Mouse (Mus musculus) stomach, embryonic 15.5 days (tissue): Measurements from ENCODE around the gene Psmg4. TPM values are rescaled to one million over a fixed set of nuclear protein-coding genes. Genes with fewer than 3 reads are reported as not detected.

Source experiments
- ATAC-seq: fragments of 200-750 bp; cut with Nextera tagmentation; 2 replicates; pipeline ENCODE4 v1.8.0; 2017; ENCODE audit warnings: low read depth, moderate number of reproducible peaks, moderate TSS enrichment; ENCODE audit not compliant: insufficient read depth, low FRiP score
- H3K27ac ChIP-seq: fragments of 300-500 bp; sonication (generic); 2 replicates; pipeline ENCODE4 v1.5.1; 2015; ENCODE audit warnings: mild to moderate bottlenecking, inconsistent platforms
- H3K27me3 ChIP-seq: fragments of 300-500 bp; sonication (generic); replicated peaks from 2 replicates; pipeline ENCODE4 v1.6.1; 2015; ENCODE audit warnings: inconsistent platforms
- H3K36me3 ChIP-seq: fragments of 300-500 bp; sonication (generic); 2 replicates; pipeline ENCODE4 v1.6.1; 2015; ENCODE audit warnings: inconsistent platforms
- H3K4me1 ChIP-seq: fragments of 300-500 bp; sonication (generic); 2 replicates; pipeline ENCODE4 v1.6.1; 2015; ENCODE audit warnings: inconsistent platforms
- H3K4me2 ChIP-seq: fragments of 300-500 bp; sonication (generic); 2 replicates; pipeline ENCODE4 v1.6.1; 2015; ENCODE audit warnings: mild to moderate bottlenecking, inconsistent platforms
- H3K4me3 ChIP-seq: fragments of 300-500 bp; sonication (generic); replicated peaks from 2 replicates; pipeline ENCODE4 v1.5.1; 2015; ENCODE audit warnings: inconsistent platforms
- H3K9ac ChIP-seq: fragments of 300-500 bp; sonication (generic); 2 replicates; pipeline ENCODE4 v1.6.1; 2015; ENCODE audit warnings: inconsistent platforms
- H3K9me3 ChIP-seq: fragments of 300-500 bp; sonication (generic); 2 replicates; pipeline ENCODE4 v1.6.1; 2016; ENCODE audit warnings: inconsistent platforms
- WGBS: fragments of 180-500 bp; shearing (Covaris S2); methylation state at CpG from one replicate; pipeline ENCODE4 v1.1.7; 2015; 5-methylcytosine and 5-hydroxymethylcytosine counted together
- polyA plus RNA-seq: library from polyadenylated mRNA; unstranded; fragments of >200 nt; fragmentation: Nextera tagmentation; extraction: Ambion mirVana; gene quantifications from 2 replicates; pipeline ENCODE4 v1.2.1, GENCODE M21; 2015

Psmg4 gene
- polyA plus RNA-seq, 1 experiment from 2014 or later = 82.4 TPM

GRCm38 (mm10) chr13:34149463-34150176, 13.1 kb upstream of the Psmg4 start:
- peak overlapping the region; percentile 47 for H3K4me3 ChIP-seq
- H3K27me3 ChIP-seq = no peaks in the 10 kb centered on the region
- H3K4me2 ChIP-seq = peak overlapping the region; percentile 74
- H3K27ac ChIP-seq = peak overlapping the region; percentile 68
- no peaks in the 10 kb centered on the region for H3K36me3 ChIP-seq
- WGBS = 58% methylated on average over 5 of the region's 5 CpGs
- H3K9me3 ChIP-seq = no peaks in the 10 kb centered on the region
- ATAC-seq = no peak
- H3K4me1 ChIP-seq = peaks cover 22% of the 10 kb centered on the region
- 0 out of 2 replicates have a peak overlapping the region, but pooled peaks have one; percentile 36 for H3K9ac ChIP-seq

GRCm38 (mm10) chr13:34150271-34151027, 12.3 kb upstream of the Psmg4 start:
- WGBS = 8% methylated on average over 19 of the region's 19 CpGs
- no peak for ATAC-seq
- Histone ChIP-seq H3K4me1 (peaks cover 23% of the 10 kb centered on the region), H3K4me3 (peak overlapping the region; percentile 11; the same call in 1 of the 2 replicates), H3K27ac (peak overlapping the region; percentile 31; the same call in 1 of the 2 replicates), H3K36me3 (no peaks in the 10 kb centered on the region), H3K4me2 (peak overlapping the region; percentile 45), H3K9me3 (no peaks in the 10 kb centered on the region), H3K9ac (no peak overlapping the region), H3K27me3 (no peaks in the 10 kb centered on the region)

GRCm38 (mm10) chr13:34151425-34151824, 11.3 kb upstream of the Psmg4 start:
- H3K27me3 ChIP-seq = no peaks in the 10 kb centered on the region
- no peak overlapping the region for H3K4me2 ChIP-seq
- H3K4me1 ChIP-seq = peaks cover 23% of the 10 kb centered on the region
- H3K27ac ChIP-seq = no peak overlapping the region
- WGBS = 88% methylated on average over 1 of the region's 1 CpGs
- H3K9ac ChIP-seq = no peak overlapping the region
- H3K9me3 ChIP-seq = no peaks in the 10 kb centered on the region
- ATAC-seq = no peak
- H3K36me3 ChIP-seq = no peaks in the 10 kb centered on the region
- H3K4me3 ChIP-seq = no peak overlapping the region

- H3K4me1 ChIP-seq = peaks cover 23% of the 10 kb centered on the region
- no peaks in the 10 kb centered on the region for H3K36me3 ChIP-seq
- ATAC-seq = no peak
- H3K4me3 ChIP-seq = no peak overlapping the region
- no peaks in the 10 kb centered on the region for H3K27me3 ChIP-seq
- H3K4me2 ChIP-seq = no peak overlapping the region
- no peak overlapping the region for H3K27ac ChIP-seq
- no peak overlapping the region for H3K9ac ChIP-seq
- WGBS = 47% methylated on average over 7 of the region's 7 CpGs
- no peaks in the 10 kb centered on the region for H3K9me3 ChIP-seq
Measured at GRCm38 (mm10) chr13:34152695-34153094, 10.1 kb upstream of the Psmg4 start.

DNA sequence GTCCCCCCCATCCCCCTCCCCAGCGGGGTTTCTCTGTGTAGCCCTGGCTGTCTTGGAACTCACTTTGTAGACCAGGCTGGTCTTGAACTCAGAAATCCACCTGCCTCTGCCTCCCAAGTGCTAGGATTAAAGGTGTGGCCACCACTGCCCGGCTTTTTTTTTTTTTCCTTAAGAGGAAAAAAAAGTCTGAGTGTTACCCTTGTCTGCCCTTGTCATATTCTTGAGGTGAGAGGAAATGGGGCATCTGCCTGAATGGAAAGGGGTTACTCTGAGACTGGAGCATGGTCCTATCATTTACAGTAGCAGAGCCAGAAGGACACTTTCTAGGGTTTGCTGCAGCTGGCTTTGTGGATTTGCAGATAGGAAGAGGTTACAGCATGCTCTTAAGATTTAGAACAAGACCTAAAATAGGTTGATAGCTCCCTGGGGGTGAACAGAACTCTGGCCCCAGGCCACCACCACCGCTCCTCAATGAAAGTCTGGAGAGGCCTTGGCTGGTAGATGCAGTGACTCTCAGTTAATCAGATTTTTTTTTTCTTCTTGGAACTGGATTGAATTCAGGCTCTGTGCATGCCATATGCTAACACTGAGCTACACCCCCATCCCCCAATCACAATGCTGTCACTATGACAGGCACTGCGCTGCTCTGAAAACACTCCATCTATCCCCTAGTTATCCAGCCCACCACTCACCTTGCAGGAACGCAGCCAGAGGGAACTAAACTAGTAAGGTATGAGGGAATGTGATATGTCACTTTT, 9.3 kb upstream of the Psmg4 start:
- H3K27me3 ChIP-seq = no peaks in the 10 kb centered on the region
- no peak overlapping the region for H3K27ac ChIP-seq
- no peak overlapping the region for H3K4me3 ChIP-seq
- peaks cover 23% of the 10 kb centered on the region for H3K4me1 ChIP-seq
- H3K9me3 ChIP-seq = no peaks in the 10 kb centered on the region
- ATAC-seq = no peak
- H3K36me3 ChIP-seq = no peaks in the 10 kb centered on the region
- 74% methylated on average over 4 of the region's 5 CpGs for WGBS
- no peak overlapping the region for H3K9ac ChIP-seq
- H3K4me2 ChIP-seq = no peak overlapping the region

GRCm38 (mm10) chr13:34154217-34154930, 8.4 kb upstream of the Psmg4 start:
- peak overlapping the region; percentile 42 for H3K4me2 ChIP-seq
- WGBS = 41% methylated on average over 13 of the region's 13 CpGs
- no peaks in the 10 kb centered on the region for H3K9me3 ChIP-seq
- H3K4me1 ChIP-seq = peaks cover 15% of the 10 kb centered on the region
- peak; percentile 48 for ATAC-seq
- H3K9ac ChIP-seq = no peak overlapping the region
- no peak overlapping the region for H3K27ac ChIP-seq
- H3K36me3 ChIP-seq = no peaks in the 10 kb centered on the region
- peak overlapping the region; percentile 23; the same call in 1 of the 2 replicates for H3K4me3 ChIP-seq
- no peaks in the 10 kb centered on the region for H3K27me3 ChIP-seq

DNA sequence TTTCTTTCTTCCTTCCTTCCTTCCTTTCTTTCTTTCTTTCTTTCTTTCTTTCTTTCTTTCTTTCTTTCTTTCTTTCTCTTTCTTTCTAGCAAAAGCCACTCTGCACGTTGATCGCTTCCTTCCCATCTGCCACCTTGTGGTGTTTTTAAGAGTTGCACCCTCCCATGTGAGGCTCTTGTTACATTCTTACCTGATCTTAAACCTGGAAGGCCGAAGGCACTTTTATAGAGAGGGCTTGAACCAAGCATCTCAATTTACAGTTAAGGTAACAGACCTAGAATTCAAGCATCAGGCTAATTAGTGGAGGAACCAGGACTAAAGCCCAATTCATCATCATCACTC, 7.9 kb upstream of the Psmg4 start:
- WGBS = 26% methylated on average over 3 of the region's 3 CpGs
- Histone ChIP-seq H3K27me3 (no peaks in the 10 kb centered on the region), H3K4me3 (peak overlapping the region; percentile 23; the same call in 1 of the 2 replicates), H3K4me1 (peaks cover 9% of the 10 kb centered on the region), H3K36me3 (no peaks in the 10 kb centered on the region), H3K9ac (no peak overlapping the region), H3K27ac (no peak overlapping the region), H3K9me3 (no peaks in the 10 kb centered on the region), H3K4me2 (peak overlapping the region; percentile 42)
- ATAC-seq = no peak

DNA sequence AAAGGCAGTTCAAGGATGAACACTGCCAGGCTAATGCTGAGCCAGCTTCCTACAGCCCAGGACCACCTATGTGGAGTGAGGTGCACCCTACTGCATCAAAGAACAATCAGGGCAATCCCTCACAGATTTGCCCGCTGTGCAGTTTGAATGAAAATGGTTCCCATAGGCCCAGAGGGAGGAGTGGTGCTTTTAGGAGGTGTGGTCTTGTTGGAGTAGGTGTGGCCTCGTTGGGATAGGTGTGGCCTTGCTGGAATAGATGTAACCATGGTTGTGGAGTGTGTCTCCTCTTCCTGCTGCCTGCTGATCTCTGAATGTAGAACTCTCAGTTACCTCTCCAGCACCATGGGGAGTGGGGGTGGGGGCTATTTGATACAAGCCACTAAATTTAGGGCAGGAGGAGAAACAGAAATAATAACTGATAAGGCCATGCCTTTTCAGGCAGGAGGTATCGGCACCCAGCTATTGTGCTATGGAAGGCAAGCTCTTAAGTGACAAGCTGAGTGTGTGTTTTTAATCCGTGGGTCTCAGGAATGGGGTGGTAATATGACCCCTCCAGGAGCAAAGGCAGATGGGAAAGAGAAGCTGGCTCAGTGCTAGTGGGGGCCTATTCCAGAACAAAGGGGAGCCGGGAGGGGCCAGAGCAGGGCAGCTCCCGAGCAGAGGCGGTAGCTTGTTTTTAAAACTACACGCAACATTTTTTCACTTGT, 6.5 kb upstream of the Psmg4 start:
- no peaks in the 10 kb centered on the region for H3K36me3 ChIP-seq
- no peaks in the 10 kb centered on the region for H3K9me3 ChIP-seq
- H3K4me2 ChIP-seq = no peak overlapping the region
- peaks cover 6% of the 10 kb centered on the region; the same call in 1 of the 2 replicates for H3K4me1 ChIP-seq
- no peak overlapping the region for H3K27ac ChIP-seq
- ATAC-seq = no peak; the same call in 1 of the 2 replicates
- H3K27me3 ChIP-seq = no peaks in the 10 kb centered on the region
- no peak overlapping the region for H3K9ac ChIP-seq
- no peak overlapping the region for H3K4me3 ChIP-seq
- 56% methylated on average over 8 of the region's 8 CpGs for WGBS

- Histone ChIP-seq H3K9ac (no peak overlapping the region), H3K36me3 (no peaks in the 10 kb centered on the region), H3K4me1 (peaks cover 6% of the 10 kb centered on the region; the same call in 1 of the 2 replicates), H3K9me3 (no peaks in the 10 kb centered on the region), H3K4me3 (no peak overlapping the region), H3K4me2 (no peak overlapping the region), H3K27ac (no peak overlapping the region), H3K27me3 (no peaks in the 10 kb centered on the region)
- no peak for ATAC-seq
- WGBS = 82% methylated on average over 2 of the region's 2 CpGs
Measured at GRCm38 (mm10) chr13:34156840-34157185, 6.0 kb upstream of the Psmg4 start.

DNA sequence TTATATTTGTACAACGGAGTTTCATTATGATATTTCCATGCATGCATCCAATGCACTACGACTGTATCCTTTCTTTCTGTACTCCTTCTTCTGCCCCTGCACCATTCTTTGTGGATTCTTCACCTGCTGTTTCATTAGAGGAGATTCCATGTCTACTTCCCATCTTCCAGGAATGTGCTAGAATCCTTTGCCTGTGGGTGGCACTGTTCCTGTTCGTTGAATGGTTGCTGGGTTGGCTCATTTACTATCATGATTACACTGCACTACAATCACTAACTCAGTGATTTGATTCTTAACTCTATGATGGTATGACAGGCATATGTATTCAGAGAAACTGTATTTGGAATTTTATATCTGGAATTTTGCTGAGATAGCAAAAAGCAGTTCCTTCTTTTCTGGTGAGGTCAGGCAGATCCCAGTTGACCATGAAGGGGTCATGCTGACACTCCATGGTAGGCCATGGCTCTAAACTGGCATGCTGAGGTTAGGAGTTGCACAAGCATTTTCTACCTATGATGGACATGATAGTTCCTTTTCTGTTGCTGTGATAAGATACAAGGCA, 5.1 kb upstream of the Psmg4 start:
- Histone ChIP-seq H3K4me3 (no peak overlapping the region), H3K27ac (no peak overlapping the region), H3K9me3 (no peaks in the 10 kb centered on the region), H3K9ac (no peak overlapping the region), H3K36me3 (no peaks in the 10 kb centered on the region), H3K4me1 (peaks cover 11% of the 10 kb centered on the region; the same call in 1 of the 2 replicates), H3K4me2 (no peak overlapping the region), H3K27me3 (no peaks in the 10 kb centered on the region)
- no peak for ATAC-seq
- WGBS = 85% methylated on average over 3 of the region's 3 CpGs

DNA sequence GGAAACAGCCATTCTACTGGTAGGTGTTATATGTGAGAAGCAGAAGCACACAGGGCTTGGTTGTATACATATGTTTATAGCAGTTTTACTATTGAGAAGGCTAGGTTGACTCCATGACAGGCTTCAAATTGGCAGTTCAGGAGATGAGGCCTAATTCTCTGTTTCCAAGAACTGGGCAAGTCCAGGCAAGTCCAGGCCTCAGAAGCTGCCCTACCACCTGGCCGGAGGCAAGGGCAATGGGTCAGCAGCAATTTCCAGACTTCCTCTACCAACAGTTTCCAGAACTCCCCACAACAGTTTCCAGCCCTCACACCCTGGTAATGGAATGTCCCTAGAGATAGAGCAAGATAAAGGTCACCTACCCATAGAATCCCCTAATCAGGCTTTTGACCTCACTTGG, 2.8 kb upstream of the Psmg4 start:
- ATAC-seq = no peak
- Histone ChIP-seq H3K36me3 (no peaks in the 10 kb centered on the region), H3K4me1 (peaks cover 8% of the 10 kb centered on the region; the same call in 1 of the 2 replicates), H3K9ac (no peak overlapping the region), H3K27me3 (no peaks in the 10 kb centered on the region), H3K9me3 (no peaks in the 10 kb centered on the region), H3K27ac (no peak overlapping the region), H3K4me2 (no peak overlapping the region), H3K4me3 (no peak overlapping the region)
- 90% methylated on average over 1 of the region's 1 CpGs for WGBS
